Mouse (Mus musculus) cerebellum, adult 11-12 months (tissue): ENCODE measurements at regions not wholly inside any gene's neighbourhood (a gene's known extent, or its start where the extent isn't known, plus 50 kb on each side); places are given as distances from the start of the nearest gene placed in this dataset.

Source experiments
- DNase-seq: peaks from one replicate; pipeline ENCODE4 v3.0.0; 2022

DNA sequence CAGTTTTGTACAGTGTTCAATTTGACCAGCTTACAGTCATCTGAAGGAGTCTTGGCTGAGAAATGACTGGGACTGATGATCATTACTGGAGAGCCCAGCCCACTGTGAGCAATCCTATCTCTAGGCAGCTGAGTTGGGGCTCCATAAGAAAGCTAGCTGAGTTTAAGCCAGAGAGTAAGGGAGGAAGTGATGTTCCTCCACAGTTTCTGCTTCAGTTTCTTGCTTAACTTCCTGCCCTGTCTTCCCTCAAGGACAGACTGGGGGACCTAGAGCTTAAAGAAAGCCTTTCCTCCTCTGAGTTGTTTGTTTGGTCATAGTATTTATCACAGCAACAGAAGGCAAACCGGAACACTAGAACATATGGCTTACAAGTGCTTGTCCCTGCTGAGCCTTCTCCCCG is 70.8 kb upstream of the Med14 start:
- no peak for DNase-seq

DNA sequence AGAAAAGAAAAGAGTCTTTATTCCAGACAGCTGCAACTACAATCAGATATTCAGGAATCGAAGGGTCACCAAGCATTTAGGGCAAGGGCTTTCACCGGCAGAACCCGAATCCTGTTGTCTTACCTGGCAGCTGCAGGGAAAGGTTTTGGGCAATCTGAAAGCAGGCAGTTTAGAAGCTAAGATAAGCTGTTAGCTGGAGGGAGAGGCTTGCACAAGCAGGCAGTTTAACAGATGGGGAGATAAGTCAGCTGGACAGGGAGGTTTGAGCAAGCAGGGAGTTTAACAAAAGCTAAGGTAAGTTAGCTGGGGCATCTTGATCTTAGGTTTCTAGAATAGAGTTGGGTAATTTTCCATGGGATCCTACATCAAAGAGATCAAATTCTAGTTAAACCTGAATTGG is 67.3 kb upstream of the Med14 start:
- DNase-seq, result no peak

DNA sequence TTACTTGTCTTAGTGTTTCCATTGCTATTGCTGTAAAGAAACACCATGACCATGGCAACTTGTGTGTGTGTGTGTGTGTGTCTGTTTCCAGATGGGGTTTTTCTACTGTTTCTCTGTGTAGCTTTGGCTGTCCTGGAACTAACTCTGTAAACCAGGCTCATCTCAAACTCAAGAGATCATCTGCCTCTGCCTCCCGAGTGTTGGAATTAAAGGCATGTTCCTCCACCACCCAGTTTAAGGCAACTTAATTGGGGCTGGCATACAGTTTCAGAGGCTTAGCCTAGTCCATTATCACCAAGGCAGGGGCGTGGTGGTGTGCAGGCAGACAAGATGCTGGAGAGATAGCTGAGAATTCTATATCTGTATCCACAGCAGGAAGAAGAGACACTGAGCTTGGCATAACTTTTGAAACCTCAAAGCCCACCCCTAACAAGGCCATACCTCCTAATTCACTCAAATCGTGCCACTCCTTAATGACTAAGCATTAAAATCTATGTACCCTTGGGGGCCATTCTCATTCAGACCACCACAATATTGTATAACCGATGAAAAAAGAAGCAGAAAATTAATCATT is 65.5 kb upstream of the Med14 start:
- DNase-seq, result no peak

DNA sequence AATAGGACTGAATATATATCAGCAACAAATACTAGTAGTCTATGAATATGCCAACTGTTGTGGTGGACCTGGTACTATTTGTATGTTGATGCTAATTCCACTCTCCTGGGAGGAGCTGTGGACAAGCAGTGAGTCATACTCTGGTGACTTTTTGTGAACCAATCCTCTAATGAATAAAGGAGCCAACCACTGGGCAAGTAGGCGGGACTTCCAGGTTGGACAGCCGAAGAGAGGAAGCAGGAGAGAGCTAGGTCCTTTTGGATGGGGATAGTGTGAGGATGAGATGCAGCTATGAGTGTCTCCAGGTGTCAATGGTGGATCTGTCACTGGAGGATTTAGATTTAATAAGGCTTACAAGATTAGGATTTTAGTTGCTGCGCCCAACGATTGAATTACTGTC is 64.8 kb upstream of the Med14 start:
- no peak for DNase-seq

DNA sequence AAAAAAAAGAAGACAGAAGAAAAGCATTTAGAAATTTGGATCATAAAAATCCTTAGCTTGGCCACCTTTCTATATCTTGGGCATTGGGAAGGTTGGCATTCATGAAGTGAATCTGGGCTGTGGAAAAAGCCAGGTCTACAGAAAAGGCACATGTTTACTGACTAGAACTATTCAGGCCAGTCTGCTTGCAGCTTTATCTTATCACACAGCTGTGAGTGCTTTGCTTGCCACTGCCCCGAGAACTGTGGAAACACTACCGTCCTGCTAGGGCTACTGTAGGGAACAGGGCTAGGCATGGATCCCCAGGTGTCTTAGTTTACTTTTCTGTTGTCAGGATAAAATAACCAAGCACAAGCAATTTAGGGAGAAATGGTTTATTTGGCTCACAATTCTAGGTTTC is 63.4 kb upstream of the Med14 start:
- DNase-seq, result no peak

DNA sequence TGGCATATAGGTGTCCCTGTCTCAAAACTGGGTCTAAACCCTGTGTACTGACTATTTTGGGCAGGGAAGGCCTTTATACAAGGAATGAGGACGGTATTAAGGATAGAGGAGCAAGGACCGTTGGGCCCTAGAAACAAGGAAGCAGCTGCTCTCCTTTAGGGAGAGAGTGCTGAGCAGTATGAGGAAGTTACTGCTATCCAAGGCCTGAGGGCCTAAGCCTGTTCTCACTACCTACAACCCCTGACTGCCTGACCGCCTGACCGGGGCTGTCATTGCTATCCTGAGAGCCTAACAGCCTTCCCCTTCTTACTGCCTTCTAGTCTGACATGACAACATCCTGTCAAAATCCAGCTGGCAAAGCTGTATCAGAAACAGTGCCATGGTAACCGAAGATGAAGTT is 62.6 kb upstream of the Med14 start:
- DNase-seq, result no peak

DNA sequence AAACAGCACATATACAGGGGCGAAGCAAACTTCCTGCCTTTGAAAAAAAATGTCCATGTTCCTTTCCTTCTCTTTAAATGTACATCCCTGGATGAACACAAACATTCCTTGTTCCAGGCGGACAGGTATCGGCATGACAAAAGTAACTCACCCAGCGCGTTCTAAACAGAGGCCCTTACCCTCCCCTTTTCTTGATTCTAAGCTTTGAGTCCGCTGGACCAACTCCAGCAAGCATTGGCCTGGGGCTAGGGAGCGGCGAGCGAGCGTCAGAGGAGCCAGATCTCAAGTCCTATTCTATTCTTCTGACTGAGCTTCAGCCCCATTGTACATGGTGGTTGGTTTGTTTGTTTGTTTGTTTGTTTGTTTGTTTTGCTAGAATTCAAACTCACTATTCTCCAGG is 60.9 kb upstream of the Med14 start:
- DNase-seq, result no peak

DNA sequence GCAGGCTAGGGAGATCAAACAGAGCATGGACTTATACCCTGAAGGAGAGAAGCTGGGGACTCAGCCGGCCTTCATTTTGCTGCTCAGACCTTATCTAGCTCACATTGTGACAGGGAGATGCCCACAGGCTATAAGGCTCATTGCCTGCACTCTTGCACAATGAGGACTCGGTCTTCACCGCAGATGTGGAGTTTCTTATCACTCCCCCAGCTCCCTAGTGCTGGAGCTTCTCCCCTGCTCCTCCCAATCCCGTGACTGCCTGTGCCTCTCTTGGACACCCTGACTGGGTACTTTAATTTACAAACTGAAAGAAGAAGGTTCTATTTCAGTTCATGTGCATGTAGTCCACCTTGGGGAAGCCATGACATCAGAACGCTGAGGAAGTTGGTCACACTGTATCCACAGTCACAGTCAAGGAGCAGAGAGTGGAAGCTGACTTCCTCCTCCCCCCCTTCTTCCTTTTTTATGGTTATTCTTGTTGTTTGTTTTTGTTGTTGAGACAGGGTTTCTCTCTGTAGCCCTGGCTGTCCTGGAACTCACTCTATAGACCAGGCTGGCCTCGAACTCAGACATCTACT is 51.3 kb upstream of the Med14 start:
- DNase-seq, result no peak
